Mouse (Mus musculus) spleen, postnatal 10 days (tissue): ENCODE measurements at regions not wholly inside any gene's neighbourhood (a gene's known extent, or its start where the extent isn't known, plus 50 kb on each side); places are given as distances from the start of the nearest gene placed in this dataset.
"Not testable (repeated sequence)": the region's sequence is repeated elsewhere in the genome, so short reads cannot be mapped to it uniquely, and the experiment has no call there.

ENCODE experiments used
- DNase-seq, 2 experiments: peaks; one replicate each; pipeline ENCODE4 v3.0.0; 2021 to 2022; ENCODE audit warnings: low spot score in 2 of 2

GRCm38 (mm10) chr8:20812164-20812872, 80.2 kb upstream of the Defb33 start:
- not testable (repeated sequence) for DNase-seq

- DNase-seq: peak in 1 of 2 experiments; percentile 22
Observed at GRCm38 (mm10) chr8:20813493-20813892, 79.0 kb upstream of the Defb33 start.

GRCm38 (mm10) chr8:20822434-20822833, 70.0 kb upstream of the Defb33 start:
- DNase-seq: peak; percentile 26 to 38

- peak in 1 of 2 experiments; percentile 20 for DNase-seq
Observed at GRCm38 (mm10) chr8:20823219-20823618, 69.2 kb upstream of the Defb33 start.

GRCm38 (mm10) chr8:20839481-20839880, 53.0 kb upstream of the Defb33 start:
- DNase-seq: not testable (repeated sequence)
